Mouse (Mus musculus) neural tube, embryonic 14.5 days (tissue): ENCODE results near the gene Ciao2b. TPM values are rescaled to one million over a fixed set of nuclear protein-coding genes. Genes with fewer than 3 reads are reported as not detected.

Experiments
- ATAC-seq: fragments of 200-750 bp; cut with Nextera tagmentation; 2 replicates; pipeline ENCODE4 v1.8.0; 2017; ENCODE audit warnings: low read depth, mild to moderate bottlenecking, moderate TSS enrichment, moderate library complexity
- H3K27ac ChIP-seq: fragments of 300-500 bp; sonication (generic); 2 replicates; pipeline ENCODE4 v1.5.1; 2014; ENCODE audit warnings: low read depth, mild to moderate bottlenecking, control low read depth, low read length, moderate library complexity, mixed read lengths
- H3K27me3 ChIP-seq: fragments of 300-500 bp; sonication (generic); 2 replicates; pipeline ENCODE4 v1.6.1; 2014; ENCODE audit warnings: low read length; ENCODE audit not compliant: control insufficient read depth, insufficient read depth
- H3K36me3 ChIP-seq: fragments of 300-500 bp; sonication (generic); 2 replicates; pipeline ENCODE4 v1.6.1; 2014; ENCODE audit warnings: low read length, mixed read lengths; ENCODE audit not compliant: control insufficient read depth, insufficient read depth
- H3K4me1 ChIP-seq: fragments of 300-500 bp; sonication (generic); 2 replicates; pipeline ENCODE4 v1.6.1; 2014; ENCODE audit warnings: low read length; ENCODE audit not compliant: control insufficient read depth, insufficient read depth
- H3K4me2 ChIP-seq: fragments of 300-500 bp; sonication (generic); 2 replicates; pipeline ENCODE4 v1.6.1; 2014; ENCODE audit warnings: mild to moderate bottlenecking, low read depth, low read length, control low read depth
- H3K4me3 ChIP-seq: fragments of 300-500 bp; sonication (generic); 2 replicates; pipeline ENCODE4 v1.5.1; 2014; ENCODE audit warnings: low read depth, low read length, control low read depth, mixed read lengths
- H3K9ac ChIP-seq: fragments of 300-500 bp; sonication (generic); replicated peaks from 2 replicates; pipeline ENCODE4 v1.6.1; 2014; ENCODE audit warnings: low read depth, mild to moderate bottlenecking, control low read depth, low read length, mixed read lengths
- H3K9me3 ChIP-seq: fragments of 300-500 bp; sonication (generic); 2 replicates; pipeline ENCODE4 v1.6.1; 2016; ENCODE audit warnings: low read length; ENCODE audit not compliant: control insufficient read depth
- WGBS: fragments of 180-500 bp; shearing (Covaris S2); extraction: QIAGEN DNeasy Blood & Tissue Kit; methylation state at CpG from one replicate; pipeline ENCODE4 v1.1.7; 2014; 5-methylcytosine and 5-hydroxymethylcytosine counted together
- polyA plus RNA-seq: library from polyadenylated mRNA; unstranded; fragments of >200 nt; fragmentation: Nextera tagmentation; extraction: Ambion mirVana; gene quantifications from 2 replicates; pipeline ENCODE4 v1.2.1, GENCODE M21; 2014

Ciao2b gene
- polyA plus RNA-seq, 1 experiment from 2014 or later, result 120 TPM

GRCm38 (mm10) chr8:104635004-104635710 lies 6.6 kb downstream of the Ciao2b start:
- H3K4me2 ChIP-seq, result no peak overlapping the region
- H3K9me3 ChIP-seq, result no peaks in the 10 kb centered on the region
- H3K36me3 ChIP-seq, result peaks cover 16% of the 10 kb centered on the region; the same call in 1 of the 2 replicates
- peaks cover 2% of the 10 kb centered on the region; the same call in 1 of the 2 replicates for H3K27me3 ChIP-seq
- H3K4me1 ChIP-seq, result peaks cover 7% of the 10 kb centered on the region; the same call in 1 of the 2 replicates
- no peak for ATAC-seq
- WGBS, result 95% methylated on average over 3 of the region's 3 CpGs
- H3K27ac ChIP-seq, result no peak overlapping the region
- no peak overlapping the region for H3K9ac ChIP-seq
- H3K4me3 ChIP-seq, result no peak overlapping the region

- WGBS, result 61% methylated on average over 9 of the region's 9 CpGs
- Histone ChIP-seq H3K4me2 (no peak overlapping the region), H3K36me3 (peaks cover 10% of the 10 kb centered on the region; the same call in 1 of the 2 replicates), H3K27me3 (peaks cover 2% of the 10 kb centered on the region; the same call in 1 of the 2 replicates), H3K9me3 (no peaks in the 10 kb centered on the region), H3K9ac (no peak overlapping the region), H3K4me1 (peaks cover 5% of the 10 kb centered on the region; the same call in 1 of the 2 replicates), H3K4me3 (no peak overlapping the region), H3K27ac (no peak overlapping the region)
- ATAC-seq, result no peak
Measured at GRCm38 (mm10) chr8:104633156-104633744, 8.5 kb downstream of the Ciao2b start.

GRCm38 (mm10) chr8:104632486-104632885 lies 9.3 kb downstream of the Ciao2b start:
- H3K9me3 ChIP-seq, result no peaks in the 10 kb centered on the region
- H3K4me3 ChIP-seq, result no peak overlapping the region
- H3K36me3 ChIP-seq, result peaks cover 10% of the 10 kb centered on the region; the same call in 1 of the 2 replicates
- peak; percentile 9; the same call in 1 of the 2 replicates for ATAC-seq
- WGBS, result 51% methylated on average over 6 of the region's 6 CpGs
- no peak overlapping the region for H3K9ac ChIP-seq
- H3K27ac ChIP-seq, result no peak overlapping the region
- peaks cover 2% of the 10 kb centered on the region; the same call in 1 of the 2 replicates for H3K27me3 ChIP-seq
- H3K4me2 ChIP-seq, result no peak overlapping the region
- H3K4me1 ChIP-seq, result peaks cover 5% of the 10 kb centered on the region; the same call in 1 of the 2 replicates

DNA sequence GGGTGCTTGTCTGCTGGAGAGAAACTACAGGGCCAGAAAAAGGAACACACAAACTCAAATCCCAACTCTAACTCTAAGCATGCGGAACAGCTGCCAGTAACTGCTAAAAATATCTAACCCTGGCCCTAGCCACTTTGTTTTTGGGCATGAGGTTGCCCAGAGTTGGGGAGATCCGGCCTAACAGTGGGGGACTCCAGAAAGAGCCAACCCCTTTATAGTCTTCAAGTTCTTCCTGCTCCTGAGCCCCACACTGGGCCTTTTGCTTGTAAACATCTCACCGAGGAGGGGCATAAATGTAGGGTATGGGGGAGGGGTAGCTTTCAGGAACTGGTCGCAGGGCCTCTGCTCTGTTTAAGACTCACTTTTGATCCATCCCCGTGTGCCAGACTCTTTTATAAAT lies 9.8 kb downstream of the Ciao2b start:
- Histone ChIP-seq H3K9me3 (no peaks in the 10 kb centered on the region), H3K36me3 (peaks cover 7% of the 10 kb centered on the region; the same call in 1 of the 2 replicates), H3K4me2 (no peak overlapping the region), H3K4me1 (peaks cover 5% of the 10 kb centered on the region; the same call in 1 of the 2 replicates), H3K27me3 (peaks cover 2% of the 10 kb centered on the region; the same call in 1 of the 2 replicates), H3K4me3 (no peak overlapping the region), H3K9ac (no peak overlapping the region), H3K27ac (no peak overlapping the region)
- 21% methylated on average over 5 of the region's 5 CpGs for WGBS
- 0 out of 2 replicates have a peak, but pooled peaks have one; percentile 2 for ATAC-seq

GRCm38 (mm10) chr8:104630981-104631663 lies 10.6 kb downstream of the Ciao2b start, which contains the start of gene Rrad:
Gene Rrad, minus strand, starts transcription at chr8:104631327.
- WGBS, result under 1% methylated on average over 28 of the region's 28 CpGs
- peak; percentile 59 for ATAC-seq

DNA sequence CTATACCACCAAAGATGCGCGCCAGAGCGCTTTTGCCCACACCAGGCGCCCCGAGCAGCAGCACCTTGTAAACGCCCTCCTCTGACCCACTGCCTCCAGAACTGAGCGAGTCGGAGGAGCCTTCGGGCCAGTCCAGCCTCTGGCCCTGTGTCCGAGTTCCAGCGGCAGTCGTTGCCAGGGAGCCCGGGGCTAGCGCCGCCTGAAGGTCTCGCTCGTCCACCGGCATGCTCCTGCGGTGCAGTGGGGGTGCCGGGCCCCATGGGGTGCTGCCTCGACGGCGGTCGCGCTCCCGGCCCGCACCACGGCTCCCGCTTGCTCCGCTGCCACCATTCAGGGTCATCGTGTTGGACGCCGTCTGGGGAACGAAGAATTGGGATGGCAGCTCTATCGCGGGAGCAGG lies 11.2 kb downstream of the Ciao2b start:
- Histone ChIP-seq H3K9me3 (no peaks in the 10 kb centered on the region), H3K4me3 (peak overlapping the region; percentile 29), H3K9ac (no peak overlapping the region; the same call in 1 of the 2 replicates), H3K4me1 (peaks cover 5% of the 10 kb centered on the region; the same call in 1 of the 2 replicates), H3K4me2 (peak overlapping the region; percentile 51), H3K36me3 (peaks cover 6% of the 10 kb centered on the region; the same call in 1 of the 2 replicates), H3K27ac (no peak overlapping the region), H3K27me3 (peaks cover 2% of the 10 kb centered on the region; the same call in 1 of the 2 replicates)
- WGBS, result under 1% methylated on average over 36 of the region's 36 CpGs
- peak; percentile 36; the same call in 1 of the 2 replicates for ATAC-seq

More at GRCm38 (mm10) chr8:104630981-104631663, 10.6 kb downstream of the Ciao2b start, which contains the start of gene Rrad:
- Histone ChIP-seq H3K27me3 (peaks cover 2% of the 10 kb centered on the region; the same call in 1 of the 2 replicates), H3K4me1 (peaks cover 5% of the 10 kb centered on the region; the same call in 1 of the 2 replicates), H3K4me2 (peak within 1 kb of the TSS; percentile 51), H3K9me3 (no peaks in the 10 kb centered on the region), H3K27ac (no peak within 1 kb of the TSS), H3K4me3 (peak within 1 kb of the TSS; percentile 29), H3K36me3 (peaks cover 6% of the 10 kb centered on the region; the same call in 1 of the 2 replicates), H3K9ac (peak within 1 kb of the TSS; percentile 39)

- Histone ChIP-seq H3K4me3 (no peak overlapping the region), H3K9ac (no peak overlapping the region), H3K36me3 (peaks cover 3% of the 10 kb centered on the region; the same call in 1 of the 2 replicates), H3K27me3 (peaks cover 2% of the 10 kb centered on the region; the same call in 1 of the 2 replicates), H3K4me2 (no peak overlapping the region), H3K4me1 (peaks cover 5% of the 10 kb centered on the region; the same call in 1 of the 2 replicates), H3K27ac (no peak overlapping the region), H3K9me3 (no peaks in the 10 kb centered on the region)
- no peak for ATAC-seq
- 49% methylated on average over 8 of the region's 8 CpGs for WGBS
Measured at GRCm38 (mm10) chr8:104630111-104630479, 11.7 kb downstream of the Ciao2b start.

GRCm38 (mm10) chr8:104629306-104630110 lies 12.3 kb downstream of the Ciao2b start:
- H3K27me3 ChIP-seq, result peaks cover 2% of the 10 kb centered on the region; the same call in 1 of the 2 replicates
- H3K4me1 ChIP-seq, result peaks cover 5% of the 10 kb centered on the region; the same call in 1 of the 2 replicates
- H3K9ac ChIP-seq, result no peak overlapping the region
- H3K27ac ChIP-seq, result no peak overlapping the region
- no peaks in the 10 kb centered on the region for H3K36me3 ChIP-seq
- no peak for ATAC-seq
- no peaks in the 10 kb centered on the region for H3K9me3 ChIP-seq
- H3K4me3 ChIP-seq, result no peak overlapping the region
- no peak overlapping the region for H3K4me2 ChIP-seq
- WGBS, result 79% methylated on average over 22 of the region's 22 CpGs
